Mouse (Mus musculus) small intestine, adult 2 months (tissue): ENCODE data around the gene Pgd.

Experiments used
- CTCF ChIP-seq: fragments of 200-500 bp; IDR thresholded peaks from 2 replicates; pipeline ENCODE4 v1.5.1; 2012; ENCODE audit warnings: low read depth, mild to moderate bottlenecking, control low read depth, inconsistent platforms, low read length, moderate library complexity, mixed read lengths; ENCODE audit not compliant: insufficient replicate concordance, insufficient read length; ENCODE audit errors: extremely low read depth
- POLR2A ChIP-seq: fragments of 200-500 bp; IDR thresholded peaks from 2 replicates; pipeline ENCODE4 v1.6.1; 2012; ENCODE audit warnings: low read depth, mild to moderate bottlenecking, control low read depth, inconsistent platforms, low read length, moderate library complexity

GRCm38 (mm10) chr4:149133395-149133794 lies 33.2 kb downstream of the Pgd start:
- TF ChIP-seq CTCF, result no peak
- no peak for TF ChIP-seq POLR2A
